In genomic region chr17:67697461-67697891, GRCm38 (mm10) we compare ENCODE assay signal across 8 mouse cellular contexts. TPM values are rescaled to one million over a fixed set of nuclear protein-coding genes. Genes with fewer than 3 reads are reported as not detected.
DNase-seq lines count a peak whose midpoint lies in the region; ATAC-seq and TF ChIP-seq lines count a peak whose summit lies in the region.

No protein-coding gene starts in this region.

- H3K4me1 ChIP-seq in cerebellum, adult 2 months (ENCODE audit: control insufficient read depth, insufficient read depth, low read length), result no peaks in the 10 kb centered on the region; the same call in 1 of the 2 replicates
- peaks cover 81% of the 10 kb centered on the region for H3K4me1 ChIP-seq in E14TG2a.4 (replicated peaks; ENCODE audit: low read depth, low read length)
- H3K4me1 ChIP-seq in forebrain, embryonic 15.5 days, result peaks cover 22% of the 10 kb centered on the region

- no peaks in the 10 kb centered on the region for H3K9me3 ChIP-seq in E14TG2a.4 (ENCODE audit: low read length)
- no peaks in the 10 kb centered on the region for H3K9me3 ChIP-seq in forebrain, embryonic 15.5 days

- no peak for TF ChIP-seq POLR2A in cerebellum, adult 2 months (IDR thresholded peaks at IDR 0.05; ENCODE audit: borderline replicate concordance, insufficient read depth, low read length)
- TF ChIP-seq POLR2A in myocyte (IDR thresholded peaks at IDR 0.05; ENCODE audit: insufficient read length, low read depth), result no peak

- peak overlapping the region; percentile 42 for H3K4me3 ChIP-seq in cerebellum, adult 2 months (replicated peaks; ENCODE audit: insufficient read depth, low read depth, low read length)
- H3K4me3 ChIP-seq in E14TG2a.4 (replicated peaks; ENCODE audit: low read length), result peak overlapping the region; percentile 90
- H3K4me3 ChIP-seq in forebrain, embryonic 15.5 days, result peak overlapping the region; percentile 86
- H3K4me3 ChIP-seq in myocyte, result no peak overlapping the region

- H3K4me2 ChIP-seq in forebrain, embryonic 15.5 days (replicated peaks), result peak overlapping the region; percentile 99
- H3K4me2 ChIP-seq in myocyte (ENCODE audit: low read depth), result peak overlapping the region; percentile 34

- under 1% methylated on average over 32 of the region's 32 CpGs for WGBS in cerebellum, adult 2 months
- under 1% methylated on average over 27 of the region's 32 CpGs for WGBS in forebrain, embryonic 15.5 days

- no peaks in the 10 kb centered on the region for H3K79me2 ChIP-seq in myocyte (ENCODE audit: control insufficient read depth, insufficient read depth)

- no peak overlapping the region for H3K27ac ChIP-seq in cerebellum, adult 2 months (ENCODE audit: insufficient read depth, low read length)
- no peak overlapping the region for H3K27ac ChIP-seq in forebrain, embryonic 15.5 days (replicated peaks)

- H3K27me3 ChIP-seq in cerebellum, adult 2 months (ENCODE audit: control insufficient read depth, insufficient read depth, low read length), result no peaks in the 10 kb centered on the region; the same call in 1 of the 2 replicates
- peaks cover 28% of the 10 kb centered on the region for H3K27me3 ChIP-seq in E14TG2a.4 (ENCODE audit: insufficient read depth, low read length)
- no peaks in the 10 kb centered on the region for H3K27me3 ChIP-seq in forebrain, embryonic 15.5 days
- H3K27me3 ChIP-seq in myocyte (ENCODE audit: control insufficient read depth, insufficient read depth, insufficient read length), result peaks cover 29% of the 10 kb centered on the region

- no peak for DNase-seq in cerebellum, adult 2 months
- no peak for DNase-seq in cerebellum, postnatal 25 days
- DNase-seq in kidney, postnatal 25 days, result peak; percentile 13 to 56
- no peak for DNase-seq in layer of hippocampus, adult 9-11 months
- no peak for DNase-seq in urinary bladder, adult 2 months (ENCODE audit: low spot score)

- TF ChIP-seq CTCF in cerebellum, adult 2 months (IDR thresholded peaks at IDR 0.05; ENCODE audit: borderline replicate concordance, insufficient read depth, low read depth, low read length), result no peak
- TF ChIP-seq CTCF in E14TG2a.4 (conservative IDR thresholded peaks at IDR 0.05; ENCODE audit: low read length), result no peak

- no peaks in the 10 kb centered on the region for H3K36me3 ChIP-seq in E14TG2a.4 (ENCODE audit: insufficient read depth, low read length)
- H3K36me3 ChIP-seq in forebrain, embryonic 15.5 days, result no peaks in the 10 kb centered on the region
- H3K36me3 ChIP-seq in myocyte (ENCODE audit: control insufficient read depth, insufficient read depth), result no peaks in the 10 kb centered on the region

- H3K9ac ChIP-seq in forebrain, embryonic 15.5 days (replicated peaks), result peak overlapping the region; percentile 75

- ATAC-seq in forebrain, embryonic 15.5 days (replicated peaks), result peak; percentile 80

- H3ac ChIP-seq in myocyte (ENCODE audit: control insufficient read depth, insufficient read length), result no peak overlapping the region

TF ChIP-seq in myocyte, 11 proteins besides CTCF, POLR2A, EP300 and RAD21:
- TF ChIP-seq TCF3 (IDR thresholded peaks at IDR 0.05; ENCODE audit: insufficient read length, low read depth) (no peak), REST (IDR thresholded peaks at IDR 0.05; ENCODE audit: insufficient read depth, insufficient read length) (no peak)

RNA-seq across cellular contexts. Expression of gene Lama1, which starts 0.4 kb away (rescaled TPM):
- polyA plus RNA-seq in cerebellum, adult 2 months (2012; rRNA removed), result 1.9 TPM in 2 replicates
- 3.5 and 5.0 TPM in 2 replicates for polyA plus RNA-seq in forebrain, embryonic 15.5 days (2015; fragmentation: Nextera tagmentation; extraction: Ambion mirVana)
- polyA plus RNA-seq in myocyte (2012; fragmentation: generic; extraction: Trizol), result 0.61 TPM
- polyA plus RNA-seq in urinary bladder, adult 2 months (2012; rRNA removed), result 0.66 and 1.2 TPM in 2 replicates

Comparison
In these comparisons a context has a peak if more than half of its experiments do, and no peak if none do; other contexts are left out.
1. DNase-seq: peak in kidney, postnatal 25 days (2 of 2); none in cerebellum, adult 2 months (0 of 2), cerebellum, postnatal 25 days (0 of 2), layer of hippocampus, adult 9-11 months (single experiment) and urinary bladder, adult 2 months (single experiment).